Mouse (Mus musculus): ENCODE results near the gene Kcnq4. TPM values are rescaled to one million over a fixed set of nuclear protein-coding genes. Genes with fewer than 3 reads are reported as not detected.

Gene Kcnq4
- not detected for polyA plus RNA-seq (2014; fragmentation: Illumina TruSeq; extraction: RNeasy Lipid Tissue Mini Kit (QIAGEN cat#74804); ENCODE audit: low read depth, low replicate concordance)

DNA sequence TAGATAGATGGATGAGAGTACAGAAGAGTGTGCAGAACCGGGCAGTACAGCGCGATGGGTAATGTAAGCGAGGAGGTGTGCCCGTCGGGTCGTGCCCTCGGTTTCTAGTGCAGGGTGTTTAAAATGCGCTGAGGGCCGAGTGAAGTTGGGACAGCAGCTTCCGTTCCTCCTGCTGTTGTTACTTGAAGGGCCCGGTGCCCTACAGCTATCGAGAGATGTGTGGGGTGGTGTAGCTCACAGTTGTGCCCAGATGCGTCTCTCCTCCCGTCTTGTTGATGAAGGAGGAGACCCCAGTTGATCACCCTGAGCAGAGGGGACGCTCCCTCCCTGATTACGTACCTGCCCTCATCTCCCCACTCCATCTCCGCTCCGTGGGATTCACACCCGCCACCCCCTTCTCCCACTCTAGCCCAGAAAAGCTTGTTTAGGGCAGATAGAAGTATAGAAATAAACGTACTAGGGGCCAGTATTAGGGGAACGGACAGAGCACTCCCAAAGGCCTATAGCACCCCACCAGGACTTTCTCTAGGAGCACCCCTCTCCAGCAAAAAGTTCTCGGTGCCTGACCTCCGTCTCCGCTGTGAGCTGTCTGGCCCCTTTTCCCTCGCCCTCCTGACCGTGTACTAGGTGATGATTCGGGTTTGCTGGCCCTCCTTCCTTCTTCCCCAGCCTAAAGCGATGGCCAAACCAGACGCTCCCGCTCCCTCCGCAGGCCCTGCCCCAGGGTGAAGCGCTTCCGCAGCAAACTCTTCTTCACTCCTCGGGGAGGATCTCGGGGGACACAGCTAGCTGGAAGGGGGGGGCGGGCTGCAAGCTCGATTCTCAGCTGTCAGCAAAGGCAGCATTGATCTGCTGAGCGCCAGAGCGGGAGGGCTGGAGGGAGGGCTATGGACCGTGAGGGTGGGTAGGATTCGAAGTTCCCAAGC, at the start of gene Kcnq4:
Gene Kcnq4 (minus strand): TSS at position 672 of the 926 bp plus-strand sequence.

GRCm38 (mm10) chr4:120666358-120667024, 81.9 kb downstream of the Kcnq4 start, which contains the start of gene Cited4:
Gene Cited4 (plus strand): TSS chr4:120666572.

Other genes with a start within 250 kb of the Kcnq4 start
- gene Slfnl1, start 216.4 kb downstream of the Kcnq4 start, polyA plus RNA-seq (2014; fragmentation: Illumina TruSeq; extraction: RNeasy Lipid Tissue Mini Kit (QIAGEN cat#74804); ENCODE audit: low read depth, low replicate concordance): not detected
- gene Ctps, start 178.3 kb downstream of the Kcnq4 start, polyA plus RNA-seq (2014; fragmentation: Illumina TruSeq; extraction: RNeasy Lipid Tissue Mini Kit (QIAGEN cat#74804); ENCODE audit: low read depth, low replicate concordance): 51.4 TPM
- gene Gm8439, start 159.9 kb downstream of the Kcnq4 start, polyA plus RNA-seq (2014; fragmentation: Illumina TruSeq; extraction: RNeasy Lipid Tissue Mini Kit (QIAGEN cat#74804); ENCODE audit: low read depth, low replicate concordance): not detected
- gene Cited4, start 82.0 kb downstream of the Kcnq4 start, polyA plus RNA-seq (2014; fragmentation: Illumina TruSeq; extraction: RNeasy Lipid Tissue Mini Kit (QIAGEN cat#74804); ENCODE audit: low read depth, low replicate concordance): not detected
- 28.5 TPM for gene Nfyc, start 83.0 kb upstream of the Kcnq4 start, polyA plus RNA-seq (2014; fragmentation: Illumina TruSeq; extraction: RNeasy Lipid Tissue Mini Kit (QIAGEN cat#74804); ENCODE audit: low read depth, low replicate concordance)
- 4.1 TPM for gene Rims3, start 106.2 kb upstream of the Kcnq4 start, polyA plus RNA-seq (2014; fragmentation: Illumina TruSeq; extraction: RNeasy Lipid Tissue Mini Kit (QIAGEN cat#74804); ENCODE audit: low read depth, low replicate concordance)
- 6.4 TPM for gene Exo5, start 176.4 kb upstream of the Kcnq4 start, polyA plus RNA-seq (2014; fragmentation: Illumina TruSeq; extraction: RNeasy Lipid Tissue Mini Kit (QIAGEN cat#74804); ENCODE audit: low read depth, low replicate concordance)
- 0.58 TPM for gene Zfp69, start 203.1 kb upstream of the Kcnq4 start, polyA plus RNA-seq (2014; fragmentation: Illumina TruSeq; extraction: RNeasy Lipid Tissue Mini Kit (QIAGEN cat#74804); ENCODE audit: low read depth, low replicate concordance)